Mouse (Mus musculus): ENCODE measurements at regions not wholly inside any gene's neighbourhood (a gene's known extent, or its start where the extent isn't known, plus 50 kb on each side); places are given as distances from the start of the nearest gene placed in this dataset.
A peak's percentile ranks its signal among the peaks of the same experiment; 100 is the strongest.

- WGBS, result 65% methylated on average over 5 of the region's 5 CpGs
- no peak for DNase-seq
- H3K4me3 ChIP-seq (replicated peaks; ENCODE audit: insufficient read depth, low read depth, low read length), result no peak overlapping the region
- H3K27me3 ChIP-seq (ENCODE audit: control insufficient read depth, insufficient read depth, low read length), result no peaks in the 10 kb centered on the region
- no peak overlapping the region for H3K27ac ChIP-seq (ENCODE audit: insufficient read depth, low read length)
- H3K4me1 ChIP-seq (ENCODE audit: control insufficient read depth, insufficient read depth, low read length), result no peaks in the 10 kb centered on the region
- no peak for TF ChIP-seq POLR2A (IDR thresholded peaks at IDR 0.05; ENCODE audit: borderline replicate concordance, insufficient read depth, low read length)
- no peak for TF ChIP-seq CTCF (IDR thresholded peaks at IDR 0.05; ENCODE audit: borderline replicate concordance, insufficient read depth, low read depth, low read length)
Measured at GRCm38 (mm10) chr2:160082106-160082653, 251.8 kb downstream of the Gm826 start.

GRCm38 (mm10) chr2:160075694-160076093 lies 258.3 kb downstream of the Gm826 start:
- DNase-seq, result no peak
- no peak overlapping the region for H3K4me3 ChIP-seq (replicated peaks; ENCODE audit: insufficient read depth, low read depth, low read length)
- H3K27ac ChIP-seq (ENCODE audit: insufficient read depth, low read length), result no peak overlapping the region

GRCm38 (mm10) chr2:160070441-160070840 lies 263.5 kb downstream of the Gm826 start:
- 85% methylated on average over 2 of the region's 2 CpGs for WGBS

More at GRCm38 (mm10) chr2:160075694-160076093, 258.3 kb downstream of the Gm826 start:
- TF ChIP-seq CTCF (IDR thresholded peaks at IDR 0.05; ENCODE audit: borderline replicate concordance, insufficient read depth, low read depth, low read length), result no peak
- no peak for TF ChIP-seq POLR2A (IDR thresholded peaks at IDR 0.05; ENCODE audit: borderline replicate concordance, insufficient read depth, low read length)
- 87% methylated on average over 3 of the region's 3 CpGs for WGBS
- Histone ChIP-seq H3K27me3 (ENCODE audit: control insufficient read depth, insufficient read depth, low read length) (no peaks in the 10 kb centered on the region), H3K4me1 (ENCODE audit: control insufficient read depth, insufficient read depth, low read length) (no peaks in the 10 kb centered on the region)

GRCm38 (mm10) chr2:160068772-160069171 lies 265.2 kb downstream of the Gm826 start:
- no peaks in the 10 kb centered on the region for H3K27me3 ChIP-seq (ENCODE audit: control insufficient read depth, insufficient read depth, low read length)
- TF ChIP-seq CTCF (IDR thresholded peaks at IDR 0.05; ENCODE audit: borderline replicate concordance, insufficient read depth, low read depth, low read length), result no peak
- WGBS, result 86% methylated on average over 4 of the region's 4 CpGs

More at GRCm38 (mm10) chr2:160070441-160070840, 263.5 kb downstream of the Gm826 start:
- TF ChIP-seq POLR2A (IDR thresholded peaks at IDR 0.05; ENCODE audit: borderline replicate concordance, insufficient read depth, low read length), result no peak
- no peak for TF ChIP-seq CTCF (IDR thresholded peaks at IDR 0.05; ENCODE audit: borderline replicate concordance, insufficient read depth, low read depth, low read length)
- no peak for DNase-seq
- no peak overlapping the region for H3K27ac ChIP-seq (ENCODE audit: insufficient read depth, low read length)
- H3K4me3 ChIP-seq (replicated peaks; ENCODE audit: insufficient read depth, low read depth, low read length), result no peak overlapping the region
- no peaks in the 10 kb centered on the region for H3K4me1 ChIP-seq (ENCODE audit: control insufficient read depth, insufficient read depth, low read length)
- no peaks in the 10 kb centered on the region for H3K27me3 ChIP-seq (ENCODE audit: control insufficient read depth, insufficient read depth, low read length)

GRCm38 (mm10) chr2:160067904-160068303 lies 266.1 kb downstream of the Gm826 start:
- no peak overlapping the region for H3K4me3 ChIP-seq (replicated peaks; ENCODE audit: insufficient read depth, low read depth, low read length)
- H3K4me1 ChIP-seq (ENCODE audit: control insufficient read depth, insufficient read depth, low read length), result no peaks in the 10 kb centered on the region
- no peak for TF ChIP-seq CTCF (IDR thresholded peaks at IDR 0.05; ENCODE audit: borderline replicate concordance, insufficient read depth, low read depth, low read length)
- TF ChIP-seq POLR2A (IDR thresholded peaks at IDR 0.05; ENCODE audit: borderline replicate concordance, insufficient read depth, low read length), result no peak
- no peak overlapping the region for H3K27ac ChIP-seq (ENCODE audit: insufficient read depth, low read length)
- H3K27me3 ChIP-seq (ENCODE audit: control insufficient read depth, insufficient read depth, low read length), result no peaks in the 10 kb centered on the region
- no peak for DNase-seq
- WGBS, result 56% methylated on average over 9 of the region's 9 CpGs

More at GRCm38 (mm10) chr2:160068772-160069171, 265.2 kb downstream of the Gm826 start:
- H3K4me1 ChIP-seq (ENCODE audit: control insufficient read depth, insufficient read depth, low read length), result no peaks in the 10 kb centered on the region
- H3K27ac ChIP-seq (ENCODE audit: insufficient read depth, low read length), result no peak overlapping the region
- H3K4me3 ChIP-seq (replicated peaks; ENCODE audit: insufficient read depth, low read depth, low read length), result no peak overlapping the region
- DNase-seq, result no peak

GRCm38 (mm10) chr2:160066491-160067303 lies 267.3 kb downstream of the Gm826 start:
- no peaks in the 10 kb centered on the region for H3K4me1 ChIP-seq (ENCODE audit: control insufficient read depth, insufficient read depth, low read length)
- H3K27ac ChIP-seq (ENCODE audit: insufficient read depth, low read length), result no peak overlapping the region
- DNase-seq, result peak; percentile 8 to 14
- WGBS, result 22% methylated on average over 6 of the region's 6 CpGs
- TF ChIP-seq POLR2A (IDR thresholded peaks at IDR 0.05; ENCODE audit: borderline replicate concordance, insufficient read depth, low read length) (no peak), CTCF (IDR thresholded peaks at IDR 0.05; ENCODE audit: borderline replicate concordance, insufficient read depth, low read depth, low read length) (no peak)
- H3K4me3 ChIP-seq (replicated peaks; ENCODE audit: insufficient read depth, low read depth, low read length), result no peak overlapping the region
- no peaks in the 10 kb centered on the region for H3K27me3 ChIP-seq (ENCODE audit: control insufficient read depth, insufficient read depth, low read length)

GRCm38 (mm10) chr2:160062148-160062937 lies 271.6 kb downstream of the Gm826 start:
- no peak for DNase-seq
- no peaks in the 10 kb centered on the region for H3K27me3 ChIP-seq (ENCODE audit: control insufficient read depth, insufficient read depth, low read length)
- WGBS, result 84% methylated on average over 4 of the region's 4 CpGs
- TF ChIP-seq POLR2A (IDR thresholded peaks at IDR 0.05; ENCODE audit: borderline replicate concordance, insufficient read depth, low read length), result no peak
- no peak for TF ChIP-seq CTCF (IDR thresholded peaks at IDR 0.05; ENCODE audit: borderline replicate concordance, insufficient read depth, low read depth, low read length)
- H3K4me3 ChIP-seq (replicated peaks; ENCODE audit: insufficient read depth, low read depth, low read length), result no peak overlapping the region
- H3K4me1 ChIP-seq (ENCODE audit: control insufficient read depth, insufficient read depth, low read length), result no peaks in the 10 kb centered on the region
- no peak overlapping the region for H3K27ac ChIP-seq (ENCODE audit: insufficient read depth, low read length)
